Mouse (Mus musculus) C2C12 (cell line): Measurements from ENCODE around the gene Fchsd2. TPM values are rescaled to one million over a fixed set of nuclear protein-coding genes. Genes with fewer than 3 reads are reported as not detected.

Source experiments
- H3K27me3 ChIP-seq: one replicate; pipeline ENCODE4 v1.6.1; 2011; ENCODE audit not compliant: control insufficient read depth, insufficient read depth, insufficient read length
- H3K36me3 ChIP-seq: one replicate; pipeline ENCODE4 v1.6.1; 2011; ENCODE audit not compliant: control insufficient read depth, insufficient read depth
- H3K4me3 ChIP-seq: one replicate; pipeline ENCODE4 v1.5.1; 2011; ENCODE audit warnings: mild to moderate bottlenecking, control low read depth; ENCODE audit not compliant: poor library complexity, insufficient read depth, severe bottlenecking
- H3K79me2 ChIP-seq: one replicate; pipeline ENCODE4 v1.6.1; 2011; ENCODE audit not compliant: control insufficient read depth, insufficient read depth
- H3K79me3 ChIP-seq: one replicate; pipeline ENCODE4 v1.6.1; 2011; ENCODE audit warnings: low read depth, control low read depth
- H3ac ChIP-seq: one replicate; pipeline ENCODE3; 2011; ENCODE audit warnings: low read depth; ENCODE audit not compliant: control insufficient read depth, insufficient read length
- CEBPB ChIP-seq: IDR thresholded peaks from one replicate; pipeline ENCODE4 v1.6.1; 2011; ENCODE audit warnings: low read depth, mild to moderate bottlenecking, control low read depth, moderate library complexity
- CTCF ChIP-seq: IDR thresholded peaks from one replicate; pipeline ENCODE4 v1.5.1; 2011; ENCODE audit not compliant: control insufficient read depth, insufficient read depth, insufficient read length
- FOSL1 ChIP-seq: IDR thresholded peaks from one replicate; pipeline ENCODE4 v1.8.0; 2011; ENCODE audit warnings: mild to moderate bottlenecking, low read length; ENCODE audit not compliant: poor library complexity, insufficient read depth, severe bottlenecking
- MAX ChIP-seq: IDR thresholded peaks from one replicate; pipeline ENCODE4 v1.6.1; 2011; ENCODE audit warnings: mild to moderate bottlenecking, control low read depth
- MYOD1 ChIP-seq: IDR thresholded peaks from one replicate; pipeline ENCODE4 v1.6.1; 2011; ENCODE audit warnings: low read depth; ENCODE audit not compliant: control insufficient read depth, insufficient read length
- MYOG ChIP-seq: IDR thresholded peaks from one replicate; pipeline ENCODE4 v1.6.1; 2011; ENCODE audit not compliant: control insufficient read depth, insufficient read length; ENCODE audit errors: extremely low read depth
- USF1 ChIP-seq: IDR thresholded peaks from one replicate; pipeline ENCODE4 v1.6.1; 2011; ENCODE audit warnings: low read depth, mild to moderate bottlenecking, control low read depth, moderate library complexity
- polyA plus RNA-seq: library from polyadenylated mRNA; unstranded; fragments of >200 nt; fragmentation: generic; extraction: Trizol; gene quantifications from one replicate; pipeline ENCODE4 v1.2.1, GENCODE M21; 2012; ENCODE audit warnings: missing spikeins

Fchsd2 gene
- polyA plus RNA-seq, 1 experiment, result 2.4 TPM

GRCm38 (mm10) chr7:101162781-101163180, 70.1 kb downstream of the Fchsd2 start:
- H3K27me3 ChIP-seq, result no peaks in the 10 kb centered on the region
- no peak overlapping the region for H3K4me3 ChIP-seq
- H3K79me3 ChIP-seq, result no peaks in the 10 kb centered on the region
- H3K36me3 ChIP-seq, result no peaks in the 10 kb centered on the region
- H3K79me2 ChIP-seq, result no peaks in the 10 kb centered on the region
- no peak for TF ChIP-seq FOSL1
- TF ChIP-seq MAX, result no peak
- no peak for TF ChIP-seq MYOD1
- TF ChIP-seq CEBPB, result no peak
- no peak for TF ChIP-seq MYOG
- TF ChIP-seq USF1, result no peak
- no peak for TF ChIP-seq CTCF
- no peak overlapping the region for H3ac ChIP-seq

GRCm38 (mm10) chr7:101163878-101164277, 71.2 kb downstream of the Fchsd2 start:
- TF ChIP-seq MYOD1, result no peak
- peak; percentile 74 for TF ChIP-seq USF1

DNA sequence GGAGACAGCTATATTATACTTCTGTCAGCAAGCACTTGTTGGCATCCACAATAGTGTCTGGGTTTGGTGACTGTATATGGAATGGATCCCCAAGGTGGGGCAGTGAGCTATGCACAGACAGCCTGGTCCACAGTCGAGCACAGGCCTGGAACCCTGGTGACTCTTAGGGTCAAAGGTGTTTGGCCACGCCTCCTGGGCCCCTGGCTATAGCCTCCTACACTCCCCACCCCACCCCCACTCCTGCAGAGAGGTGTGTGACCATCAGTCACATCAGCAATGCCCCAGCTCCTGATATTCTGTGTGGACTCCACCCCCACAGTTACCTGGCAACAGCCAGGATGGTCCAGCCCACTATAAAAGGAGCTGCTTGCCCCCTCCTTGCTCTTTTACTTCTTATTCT, 73.9 kb downstream of the Fchsd2 start:
- no peak overlapping the region for H3K4me3 ChIP-seq
- TF ChIP-seq MYOG, result no peak
- no peak for TF ChIP-seq MYOD1
- TF ChIP-seq CEBPB, result no peak
- no peaks in the 10 kb centered on the region for H3K79me2 ChIP-seq
- no peak overlapping the region for H3ac ChIP-seq
- no peaks in the 10 kb centered on the region for H3K27me3 ChIP-seq
- no peaks in the 10 kb centered on the region for H3K36me3 ChIP-seq
- no peaks in the 10 kb centered on the region for H3K79me3 ChIP-seq

More at GRCm38 (mm10) chr7:101163878-101164277, 71.2 kb downstream of the Fchsd2 start:
- no peaks in the 10 kb centered on the region for H3K27me3 ChIP-seq
- H3K36me3 ChIP-seq, result no peaks in the 10 kb centered on the region
- H3K79me3 ChIP-seq, result no peaks in the 10 kb centered on the region
- H3K4me3 ChIP-seq, result no peak overlapping the region
- H3ac ChIP-seq, result no peak overlapping the region
- no peaks in the 10 kb centered on the region for H3K79me2 ChIP-seq

DNA sequence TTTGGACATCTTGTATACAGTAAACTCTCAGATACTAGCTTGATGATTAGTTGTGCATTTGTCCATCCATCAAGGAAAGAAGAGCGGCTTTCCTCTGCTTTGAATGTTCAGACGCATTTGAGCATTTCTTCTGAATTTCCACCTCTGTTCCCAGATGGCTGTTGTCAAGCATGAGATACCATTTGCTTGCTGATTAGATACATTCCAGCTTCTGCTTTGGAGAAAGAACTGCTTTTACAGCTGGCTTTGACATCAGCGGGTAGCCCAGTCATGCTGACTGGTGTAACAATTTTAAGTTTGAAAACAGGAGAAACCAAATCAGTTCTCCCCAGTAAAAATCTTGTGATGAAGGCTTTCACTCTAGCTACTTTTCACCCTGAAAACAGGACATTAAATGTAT, 77.8 kb downstream of the Fchsd2 start:
- H3K4me3 ChIP-seq, result no peak overlapping the region
- TF ChIP-seq CTCF (no peak), MYOG (no peak), MAX (no peak), USF1 (no peak), MYOD1 (no peak), CEBPB (no peak), FOSL1 (no peak)
- no peaks in the 10 kb centered on the region for H3K36me3 ChIP-seq
- no peaks in the 10 kb centered on the region for H3K27me3 ChIP-seq
- H3ac ChIP-seq, result no peak overlapping the region
- H3K79me3 ChIP-seq, result no peaks in the 10 kb centered on the region
- no peaks in the 10 kb centered on the region for H3K79me2 ChIP-seq

- no peak overlapping the region for H3K4me3 ChIP-seq
- H3K79me2 ChIP-seq, result no peaks in the 10 kb centered on the region
- H3K27me3 ChIP-seq, result no peaks in the 10 kb centered on the region
- no peaks in the 10 kb centered on the region for H3K79me3 ChIP-seq
- no peaks in the 10 kb centered on the region for H3K36me3 ChIP-seq
- TF ChIP-seq USF1, result no peak
- no peak for TF ChIP-seq CTCF
- no peak for TF ChIP-seq CEBPB
- TF ChIP-seq MYOG, result no peak
- TF ChIP-seq MYOD1, result no peak
- TF ChIP-seq FOSL1, result no peak
- TF ChIP-seq MAX, result no peak
- H3ac ChIP-seq, result no peak overlapping the region
These were observed 78.3 kb downstream of the Fchsd2 start for GRCm38 (mm10) chr7:101171002-101171401.

DNA sequence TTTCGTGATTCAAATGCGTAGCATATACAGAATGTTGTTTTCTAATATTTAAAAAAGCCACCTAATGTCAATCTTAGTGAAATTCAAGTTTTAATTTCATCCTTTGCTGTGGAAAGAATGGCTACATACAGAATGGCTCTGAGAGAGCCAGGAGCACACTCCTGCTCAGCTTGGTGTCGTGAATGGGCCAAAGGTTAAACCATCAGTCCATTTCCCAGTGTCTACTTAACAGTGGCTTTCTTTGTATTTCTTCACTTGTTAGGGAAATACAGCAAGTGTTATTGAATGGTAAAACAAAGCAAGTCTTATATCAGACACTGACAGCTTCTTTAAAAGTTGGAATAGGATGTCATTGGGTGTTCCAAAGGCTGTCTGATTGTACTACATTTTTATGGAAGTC, 80.7 kb downstream of the Fchsd2 start:
- TF ChIP-seq CTCF, result no peak
- TF ChIP-seq FOSL1, result no peak
- TF ChIP-seq USF1, result no peak
- no peak for TF ChIP-seq MYOG
- TF ChIP-seq MAX, result no peak
- no peak for TF ChIP-seq MYOD1
- no peak for TF ChIP-seq CEBPB
- no peak overlapping the region for H3ac ChIP-seq

More for the DNA sequence above, 80.7 kb downstream of the Fchsd2 start:
- no peaks in the 10 kb centered on the region for H3K27me3 ChIP-seq
- no peaks in the 10 kb centered on the region for H3K79me3 ChIP-seq
- no peaks in the 10 kb centered on the region for H3K79me2 ChIP-seq
- no peaks in the 10 kb centered on the region for H3K36me3 ChIP-seq
- H3K4me3 ChIP-seq, result no peak overlapping the region
